Mouse (Mus musculus): ENCODE results near the gene Vip. TPM values are rescaled to one million over a fixed set of nuclear protein-coding genes. Genes with fewer than 3 reads are reported as not detected.

The Vip gene
- not detected in 4 replicates for total RNA-seq (2023; ENCODE audit: inconsistent age)

DNA sequence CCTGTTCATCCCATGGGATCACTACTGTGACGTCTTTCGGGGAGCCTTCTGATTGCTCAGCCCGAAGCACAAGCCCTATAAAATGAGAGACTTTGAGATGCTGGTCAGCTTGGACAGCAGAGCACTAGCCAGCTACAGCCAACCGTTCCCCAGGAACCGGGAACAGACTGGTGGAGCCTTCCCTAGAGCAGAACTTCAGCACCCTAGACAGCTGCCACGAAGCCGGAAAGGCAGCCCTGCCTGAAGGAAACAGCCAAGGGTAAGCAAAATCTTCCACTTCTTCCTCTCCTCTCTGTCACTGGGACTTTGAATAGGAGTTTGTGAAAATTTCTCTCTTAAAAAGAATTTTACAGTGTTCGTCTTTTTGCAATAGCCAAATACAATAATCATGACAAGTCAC, at the start of gene Vip:
Vip (plus strand) TSS at position 107 of the 400 bp plus-strand sequence.

DNA sequence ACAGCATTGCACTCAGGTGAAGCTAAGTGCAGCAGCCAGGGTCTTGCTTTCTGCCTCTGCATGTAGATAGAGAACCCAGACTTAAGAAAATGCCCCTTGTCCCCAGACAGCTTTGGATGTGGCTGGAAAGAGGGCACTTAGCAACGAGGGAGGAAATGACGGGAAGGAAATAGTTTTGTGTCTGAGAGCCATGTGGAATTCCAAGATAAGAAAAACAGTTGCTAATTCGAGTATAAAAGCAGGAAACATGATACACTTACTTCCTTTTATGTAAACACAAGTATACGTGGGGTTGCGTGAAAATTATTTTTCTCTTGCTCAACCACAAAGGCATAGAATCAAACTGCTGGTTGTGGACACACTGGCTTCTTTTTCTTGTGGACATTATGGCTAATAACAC, 45.6 kb upstream of the Vip start, which contains the start of gene Myct1:
Myct1 (plus strand) TSS at position 312 of the 400 bp plus-strand sequence.

Other genes starting within 250 kb of the Vip start
- 41.4 to 47.4 TPM (median 44.1 TPM) in 4 replicates for gene Syne1, start 87.7 kb upstream of the Vip start, total RNA-seq (2023; ENCODE audit: inconsistent age)
- gene Myct1, start 45.4 kb upstream of the Vip start, total RNA-seq (2023; ENCODE audit: inconsistent age) = not detected in 4 replicates
- gene Fbxo5, start 166.4 kb downstream of the Vip start, total RNA-seq (2023; ENCODE audit: inconsistent age) = 4.3 to 9.1 TPM (median 6.8 TPM) in 4 replicates
- gene Mtrf1l, start 184.7 kb downstream of the Vip start, total RNA-seq (2023; ENCODE audit: inconsistent age) = 17.5 to 26.4 TPM (median 20.8 TPM) in 4 replicates

All from B cell, adult (primary cell).